Mouse (Mus musculus) lung, embryonic 14.5 days (tissue): ENCODE measurements around the gene Gm49661. TPM values are rescaled to one million over a fixed set of nuclear protein-coding genes. Genes with fewer than 3 reads are reported as not detected.

ENCODE experiments used
- ATAC-seq: fragments of 200-750 bp; cut with Nextera tagmentation; 2 replicates; pipeline ENCODE4 v1.8.0; 2017; ENCODE audit warnings: mild to moderate bottlenecking, moderate TSS enrichment, moderate library complexity; ENCODE audit not compliant: insufficient read depth
- DNase-seq: peaks from one replicate; pipeline ENCODE4 v3.0.0-alpha.2; 2015
- H3K27ac ChIP-seq: fragments of 300-500 bp; sonication (generic); 2 replicates; pipeline ENCODE4 v1.5.1; 2014; ENCODE audit warnings: low read depth, mild to moderate bottlenecking, moderate library complexity
- H3K27me3 ChIP-seq: fragments of 300-500 bp; sonication (generic); 2 replicates; pipeline ENCODE4 v1.6.1; 2014; ENCODE audit warnings: low read length, control low read depth; ENCODE audit not compliant: insufficient read depth
- H3K36me3 ChIP-seq: fragments of 300-500 bp; sonication (generic); 2 replicates; pipeline ENCODE4 v1.6.1; 2014; ENCODE audit warnings: control low read depth; ENCODE audit not compliant: insufficient read depth
- H3K4me1 ChIP-seq: fragments of 300-500 bp; sonication (generic); 2 replicates; pipeline ENCODE4 v1.6.1; 2014; ENCODE audit warnings: antibody characterized with exemption, control low read depth; ENCODE audit not compliant: insufficient read depth
- H3K4me2 ChIP-seq: fragments of 300-500 bp; sonication (generic); 2 replicates; pipeline ENCODE4 v1.6.1; 2014; ENCODE audit warnings: mild to moderate bottlenecking
- H3K4me3 ChIP-seq: fragments of 300-500 bp; sonication (generic); 2 replicates; pipeline ENCODE4 v1.5.1; 2014; ENCODE audit warnings: low read depth, low read length
- H3K9ac ChIP-seq: fragments of 300-500 bp; sonication (generic); 2 replicates; pipeline ENCODE4 v1.6.1; 2014
- H3K9me3 ChIP-seq: fragments of 300-500 bp; sonication (generic); 2 replicates; pipeline ENCODE4 v1.6.1; 2016; ENCODE audit warnings: low read depth, low read length, control low read depth
- CTCF ChIP-seq: IDR thresholded peaks from 2 replicates; pipeline ENCODE4 v1.5.1; 2016; ENCODE audit warnings: antibody characterized with exemption, low read depth
- WGBS: fragments of 180-500 bp; shearing (Covaris S2); extraction: QIAGEN DNeasy Blood & Tissue Kit; methylation state at CpG from one replicate; pipeline ENCODE4 v1.1.7; 2014; 5-methylcytosine and 5-hydroxymethylcytosine counted together
- polyA plus RNA-seq: library from polyadenylated mRNA; unstranded; fragments of >200 nt; fragmentation: Nextera tagmentation; extraction: Ambion mirVana; gene quantifications from 2 replicates; pipeline ENCODE4 v1.2.1, GENCODE M21; 2014

Gm49661 gene
- polyA plus RNA-seq, 1 experiment from 2014 or later = not detected

- ATAC-seq (peak; percentile 40), DNase-seq (peak; percentile 97)
- H3K4me2 ChIP-seq = peak within 1 kb of the TSS; percentile 99
- under 1% methylated on average over 63 of the region's 63 CpGs for WGBS
- no peak for TF ChIP-seq CTCF
- peaks cover 5% of the 10 kb centered on the region for H3K27me3 ChIP-seq
- peak within 1 kb of the TSS; percentile 55 for H3K4me3 ChIP-seq
- peak within 1 kb of the TSS; percentile 64 for H3K9ac ChIP-seq
- H3K27ac ChIP-seq = peak within 1 kb of the TSS; percentile 89
- peaks cover 42% of the 10 kb centered on the region for H3K4me1 ChIP-seq
- H3K9me3 ChIP-seq = no peaks in the 10 kb centered on the region
- peaks cover 17% of the 10 kb centered on the region for H3K36me3 ChIP-seq
These were observed 9.2 kb upstream of the Gm49661 start, which contains the start of gene Junb for GRCm38 (mm10) chr8:84978248-84978940. Junb (minus strand) TSS chr8:84978718.

- Histone ChIP-seq H3K36me3 (peaks cover 25% of the 10 kb centered on the region), H3K27ac (peak overlapping the region; percentile 89), H3K4me2 (peak overlapping the region; percentile 99), H3K27me3 (peaks cover 5% of the 10 kb centered on the region), H3K4me1 (peaks cover 42% of the 10 kb centered on the region), H3K9me3 (no peaks in the 10 kb centered on the region), H3K9ac (peak overlapping the region; percentile 64), H3K4me3 (peak overlapping the region; percentile 55)
- WGBS = under 1% methylated on average over 70 of the region's 70 CpGs
- peak; percentile 73 for DNase-seq
- TF ChIP-seq CTCF = no peak
- no peak for ATAC-seq
These were observed 8.4 kb upstream of the Gm49661 start for GRCm38 (mm10) chr8:84977435-84978247.

GRCm38 (mm10) chr8:84976763-84977434 is 7.7 kb upstream of the Gm49661 start:
- Histone ChIP-seq H3K9me3 (no peaks in the 10 kb centered on the region), H3K4me1 (peaks cover 37% of the 10 kb centered on the region), H3K27ac (peak overlapping the region; percentile 89), H3K27me3 (peaks cover 5% of the 10 kb centered on the region), H3K36me3 (peaks cover 32% of the 10 kb centered on the region), H3K4me3 (peak overlapping the region; percentile 55), H3K4me2 (peak overlapping the region; percentile 99), H3K9ac (peak overlapping the region; percentile 64)
- no peak for TF ChIP-seq CTCF
- WGBS = 2% methylated on average over 25 of the region's 25 CpGs
- DNase-seq (no peak), ATAC-seq (no peak)

- Histone ChIP-seq H3K4me3 (peak overlapping the region; percentile 55), H3K9ac (peak overlapping the region; percentile 64), H3K36me3 (peaks cover 39% of the 10 kb centered on the region), H3K9me3 (no peaks in the 10 kb centered on the region), H3K4me1 (peaks cover 30% of the 10 kb centered on the region), H3K27me3 (peaks cover 5% of the 10 kb centered on the region), H3K27ac (peak overlapping the region; percentile 89), H3K4me2 (peak overlapping the region; percentile 99)
- DNase-seq = peak; percentile 98
- TF ChIP-seq CTCF = peak; percentile 35
- peak; percentile 78 for ATAC-seq
- under 1% methylated on average over 59 of the region's 61 CpGs for whole genome bisulfite sequencing
These were observed 7.0 kb upstream of the Gm49661 start for GRCm38 (mm10) chr8:84976031-84976762.

- H3K27ac ChIP-seq = peak overlapping the region; percentile 89
- peaks cover 5% of the 10 kb centered on the region for H3K27me3 ChIP-seq
- peak overlapping the region; percentile 64; the same call in 1 of the 2 replicates for H3K9ac ChIP-seq
- H3K9me3 ChIP-seq = no peaks in the 10 kb centered on the region
- DNase-seq (peak; percentile 76), ATAC-seq (no peak)
- peak overlapping the region; percentile 55 for H3K4me3 ChIP-seq
- peak; percentile 91 for TF ChIP-seq CTCF
- 29% methylated on average over 7 of the region's 7 CpGs for WGBS
- peaks cover 47% of the 10 kb centered on the region for H3K36me3 ChIP-seq
- peaks cover 22% of the 10 kb centered on the region for H3K4me1 ChIP-seq
- H3K4me2 ChIP-seq = peak overlapping the region; percentile 99
These were observed 6.2 kb upstream of the Gm49661 start for GRCm38 (mm10) chr8:84975434-84975833.

GRCm38 (mm10) chr8:84974543-84975142 is 5.4 kb upstream of the Gm49661 start:
- 79% methylated on average over 8 of the region's 8 CpGs for WGBS
- Histone ChIP-seq H3K4me2 (peak overlapping the region; percentile 29; the same call in 1 of the 2 replicates), H3K9ac (no peak overlapping the region), H3K4me3 (no peak overlapping the region), H3K4me1 (peaks cover 15% of the 10 kb centered on the region), H3K36me3 (peaks cover 47% of the 10 kb centered on the region), H3K27ac (no peak overlapping the region), H3K27me3 (peaks cover 5% of the 10 kb centered on the region), H3K9me3 (no peaks in the 10 kb centered on the region)
- ATAC-seq (no peak), DNase-seq (no peak)
- TF ChIP-seq CTCF = no peak
